25 mouse cellular contexts compared by ENCODE assay signal in the genomic region with DNA sequence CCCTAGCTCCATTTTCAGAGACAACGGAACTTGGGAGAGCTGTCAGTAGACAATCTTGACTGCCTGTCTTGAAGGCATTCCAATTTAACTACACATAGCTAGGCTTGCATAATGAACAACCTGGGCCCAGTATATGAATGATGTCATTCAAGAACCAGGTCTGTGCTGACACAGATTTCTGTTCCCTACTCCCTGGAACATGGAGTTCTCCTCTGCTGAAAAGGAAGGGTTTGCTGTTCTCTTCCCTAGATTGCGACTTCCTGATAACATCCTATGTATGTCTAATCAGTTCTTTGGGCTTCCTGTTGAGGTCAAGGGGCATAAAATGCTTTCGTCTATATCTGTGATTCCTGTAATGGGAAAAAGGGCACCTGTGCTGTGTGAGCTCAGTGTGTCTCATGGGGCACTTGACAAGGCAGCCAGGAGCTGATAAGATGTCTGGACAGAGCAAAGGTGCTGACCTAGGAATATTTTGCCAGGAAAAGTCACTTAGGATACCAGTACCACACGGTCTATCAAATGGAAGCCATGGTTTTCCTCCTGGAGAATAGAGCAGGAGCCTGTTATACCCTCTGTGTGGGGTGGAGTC.
A peak's percentile ranks its signal among the peaks of the same experiment; 100 is the strongest.
DNase-seq lines count a peak whose midpoint lies in the region; ATAC-seq and TF ChIP-seq lines count a peak whose summit lies in the region.
"Had no signal": no experiment of that assay in that cellular context is flagged by ENCODE, and none has a peak within 500 bp of the region (broad histone marks: within the 10 kb centered on the region; RNA-seq: fewer than 3 reads in every experiment).

No protein-coding gene starts in this region.

- peaks cover 0 to 8% of the 10 kb centered on the region in 2 experiments; a peak in 2 of 4 replicates for H3K4me1 ChIP-seq in heart, embryonic 14.5 days (ENCODE audit: control insufficient read depth in 2 of 2, insufficient read depth in 2 of 2, low read length in 2 of 2)
- no peaks in the 10 kb centered on the region for H3K4me1 ChIP-seq in intestine, embryonic 16.5 days (ENCODE audit: control insufficient read depth, insufficient read depth, low read length)
- no peaks in the 10 kb centered on the region for H3K4me1 ChIP-seq in intestine, embryonic 15.5 days (replicated peaks)
- H3K4me1 ChIP-seq in stomach, embryonic 15.5 days = no peaks in the 10 kb centered on the region
- no peaks in the 10 kb centered on the region for H3K4me1 ChIP-seq in stomach, postnatal 0 days (replicated peaks; ENCODE audit: control insufficient read depth, insufficient read depth)
- H3K4me1 ChIP-seq: embryonic facial prominence, embryonic 12.5 days; embryonic facial prominence, embryonic 15.5 days; hindbrain, embryonic 10.5 days; hindbrain, embryonic 13.5 days had no signal

- no peak for TF ChIP-seq EP300 in stomach, postnatal 0 days (optimal IDR thresholded peaks at IDR 0.05)

- no peak for TF ChIP-seq CTCF in stomach, postnatal 0 days (IDR thresholded peaks at IDR 0.05; ENCODE audit: low read depth)

- no peaks in the 10 kb centered on the region for H3K27me3 ChIP-seq in heart, embryonic 14.5 days (ENCODE audit: control insufficient read depth, insufficient read depth, low read length)
- no peaks in the 10 kb centered on the region for H3K27me3 ChIP-seq in intestine, embryonic 16.5 days (replicated peaks; ENCODE audit: control insufficient read depth, insufficient read depth, low read length)
- no peaks in the 10 kb centered on the region for H3K27me3 ChIP-seq in intestine, embryonic 15.5 days (replicated peaks)
- no peaks in the 10 kb centered on the region for H3K27me3 ChIP-seq in stomach, embryonic 15.5 days (replicated peaks)
- H3K27me3 ChIP-seq in stomach, postnatal 0 days (ENCODE audit: control insufficient read depth, insufficient read depth, low read length) = no peaks in the 10 kb centered on the region
- H3K27me3 ChIP-seq: embryonic facial prominence, embryonic 12.5 days; embryonic facial prominence, embryonic 15.5 days; hindbrain, embryonic 13.5 days had no signal

- H3K4me3 ChIP-seq in heart, embryonic 14.5 days (ENCODE audit: control insufficient read depth in 1 of 2, insufficient read depth in 1 of 2, low read depth in 1 of 2, low read length in 2 of 2) = no peak overlapping the region
- H3K4me3 ChIP-seq in intestine, embryonic 16.5 days (ENCODE audit: low read length) = no peak overlapping the region
- H3K4me3 ChIP-seq in intestine, embryonic 15.5 days (replicated peaks) = no peak overlapping the region
- no peak overlapping the region for H3K4me3 ChIP-seq in stomach, embryonic 15.5 days (replicated peaks)
- no peak overlapping the region for H3K4me3 ChIP-seq in stomach, postnatal 0 days (ENCODE audit: low read depth, low read length)
- H3K4me3 ChIP-seq: embryonic facial prominence, embryonic 12.5 days; embryonic facial prominence, embryonic 15.5 days; heart, adult 2 months; hindbrain, embryonic 10.5 days; hindbrain, embryonic 13.5 days had no signal

- H3K4me2 ChIP-seq in heart, embryonic 14.5 days (ENCODE audit: low read length) = no peak overlapping the region
- H3K4me2 ChIP-seq in intestine, embryonic 16.5 days (ENCODE audit: low read depth, low read length) = no peak overlapping the region
- H3K4me2 ChIP-seq in intestine, embryonic 15.5 days (replicated peaks) = no peak overlapping the region
- H3K4me2 ChIP-seq in stomach, embryonic 15.5 days = no peak overlapping the region
- H3K4me2 ChIP-seq in stomach, postnatal 0 days (replicated peaks; ENCODE audit: low read depth) = no peak overlapping the region
- H3K4me2 ChIP-seq: embryonic facial prominence, embryonic 12.5 days; embryonic facial prominence, embryonic 15.5 days; heart, embryonic 11.5 days; hindbrain, embryonic 13.5 days had no signal

- peak; percentile 31; the same call in 1 of the 2 replicates for ATAC-seq in heart, embryonic 14.5 days (ENCODE audit: insufficient number of reproducible peaks, insufficient read depth, low FRiP score, low read depth)
- peak; percentile 38; the same call in 1 of the 2 replicates for ATAC-seq in intestine, embryonic 16.5 days
- ATAC-seq in intestine, embryonic 15.5 days = no peak
- ATAC-seq in stomach, embryonic 15.5 days (ENCODE audit: insufficient read depth, low FRiP score, low read depth) = peak; percentile 51; the same call in 1 of the 2 replicates
- ATAC-seq in stomach, postnatal 0 days (ENCODE audit: low FRiP score, low TSS enrichment) = no peak
- ATAC-seq: CD4-positive, CD25-positive, alpha-beta regulatory T cell, adult 4 months; forebrain, embryonic 14.5 days; hindbrain, embryonic 16.5 days had no signal

- 35% methylated on average over 4 of the region's 4 CpGs for WGBS in heart, embryonic 14.5 days
- WGBS in intestine, embryonic 16.5 days = 62% methylated on average over 4 of the region's 4 CpGs
- WGBS in intestine, embryonic 15.5 days = 68% methylated on average over 4 of the region's 4 CpGs
- WGBS in stomach, embryonic 15.5 days = 64% methylated on average over 4 of the region's 4 CpGs
- 58% methylated on average over 4 of the region's 4 CpGs for WGBS in stomach, postnatal 0 days

- no peaks in the 10 kb centered on the region for H3K36me3 ChIP-seq in heart, embryonic 14.5 days (ENCODE audit: control insufficient read depth, insufficient read depth, low read length)
- H3K36me3 ChIP-seq in intestine, embryonic 16.5 days (ENCODE audit: control insufficient read depth, insufficient read depth, low read length) = no peaks in the 10 kb centered on the region; the same call in 1 of the 2 replicates
- H3K36me3 ChIP-seq in intestine, embryonic 15.5 days = no peaks in the 10 kb centered on the region
- no peaks in the 10 kb centered on the region for H3K36me3 ChIP-seq in stomach, embryonic 15.5 days
- no peaks in the 10 kb centered on the region; the same call in 1 of the 2 replicates for H3K36me3 ChIP-seq in stomach, postnatal 0 days (ENCODE audit: control insufficient read depth, insufficient read depth, low read length)
- H3K36me3 ChIP-seq: embryonic facial prominence, embryonic 12.5 days; embryonic facial prominence, embryonic 15.5 days; hindbrain, embryonic 10.5 days; hindbrain, embryonic 13.5 days had no signal

- no peak for DNase-seq in heart, adult 9 months (ENCODE audit: low spot score in 2 of 2)
- no peak for DNase-seq in stomach, postnatal 0 days (ENCODE audit: low spot score)
- DNase-seq: adrenal gland, adult 2 months; adrenal gland, postnatal 14 days; cerebellum, adult 11 months; cerebellum, adult 2 months; cerebellum, adult 9-11 months; cerebellum, postnatal 25 days; gastrocnemius, postnatal 25 days; heart, adult 2 months; heart, postnatal 10 days; heart, postnatal 36 days; kidney, adult 11 months had no signal

- H3K27ac ChIP-seq in heart, embryonic 14.5 days (replicated peaks in 1 of 2; ENCODE audit: control insufficient read depth in 1 of 2, insufficient read depth in 1 of 2, low read depth in 2 of 2, low read length in 2 of 2) = no peak overlapping the region
- H3K27ac ChIP-seq in intestine, embryonic 16.5 days (ENCODE audit: low read length) = no peak overlapping the region
- H3K27ac ChIP-seq in intestine, embryonic 15.5 days = no peak overlapping the region
- no peak overlapping the region for H3K27ac ChIP-seq in stomach, embryonic 15.5 days
- no peak overlapping the region for H3K27ac ChIP-seq in stomach, postnatal 0 days (replicated peaks)
- H3K27ac ChIP-seq: embryonic facial prominence, embryonic 12.5 days; embryonic facial prominence, embryonic 15.5 days; heart, adult 2 months; hindbrain, embryonic 10.5 days; hindbrain, embryonic 13.5 days had no signal

- no peak overlapping the region for H3K9ac ChIP-seq in heart, embryonic 14.5 days (ENCODE audit: low read length)
- no peak overlapping the region for H3K9ac ChIP-seq in intestine, embryonic 16.5 days (ENCODE audit: low read depth, low read length)
- no peak overlapping the region for H3K9ac ChIP-seq in intestine, embryonic 15.5 days
- no peak overlapping the region for H3K9ac ChIP-seq in stomach, embryonic 15.5 days
- H3K9ac ChIP-seq in stomach, postnatal 0 days (ENCODE audit: low read length) = no peak overlapping the region
- H3K9ac ChIP-seq: embryonic facial prominence, embryonic 12.5 days; embryonic facial prominence, embryonic 15.5 days; hindbrain, embryonic 13.5 days had no signal

- H3K9me3 ChIP-seq in heart, embryonic 14.5 days (ENCODE audit: control insufficient read depth, low read length) = no peaks in the 10 kb centered on the region
- no peaks in the 10 kb centered on the region for H3K9me3 ChIP-seq in intestine, embryonic 16.5 days (ENCODE audit: control insufficient read depth, low read length)
- H3K9me3 ChIP-seq in intestine, embryonic 15.5 days = no peaks in the 10 kb centered on the region
- no peaks in the 10 kb centered on the region for H3K9me3 ChIP-seq in stomach, embryonic 15.5 days
- no peaks in the 10 kb centered on the region for H3K9me3 ChIP-seq in stomach, postnatal 0 days (ENCODE audit: control insufficient read depth, low read length)
- H3K9me3 ChIP-seq: embryonic facial prominence, embryonic 12.5 days; embryonic facial prominence, embryonic 15.5 days; hindbrain, embryonic 10.5 days; hindbrain, embryonic 13.5 days had no signal

Comparison
In these comparisons a context has a peak if more than half of its experiments do, and no peak if none do; other contexts are left out.
1. ATAC-seq: peak in heart, embryonic 14.5 days (single experiment), intestine, embryonic 16.5 days (single experiment) and stomach, embryonic 15.5 days (single experiment); none in intestine, embryonic 15.5 days (single experiment) and stomach, postnatal 0 days (single experiment).